Mouse (Mus musculus) testis, adult 2 months (tissue): Measurements from ENCODE around the gene Alk.

Experiments
- CTCF ChIP-seq: fragments of 200-500 bp; IDR thresholded peaks from 2 replicates; pipeline ENCODE4 v1.5.1; 2012; ENCODE audit warnings: low read depth, mild to moderate bottlenecking, inconsistent platforms, low read length, moderate library complexity; ENCODE audit not compliant: control insufficient read depth, insufficient read depth, insufficient replicate concordance
- POLR2A ChIP-seq: fragments of 200-500 bp; IDR thresholded peaks from 2 replicates; pipeline ENCODE4 v1.6.1; 2012; ENCODE audit warnings: low read depth, mild to moderate bottlenecking, inconsistent platforms, low read length, moderate library complexity; ENCODE audit not compliant: control insufficient read depth

DNA sequence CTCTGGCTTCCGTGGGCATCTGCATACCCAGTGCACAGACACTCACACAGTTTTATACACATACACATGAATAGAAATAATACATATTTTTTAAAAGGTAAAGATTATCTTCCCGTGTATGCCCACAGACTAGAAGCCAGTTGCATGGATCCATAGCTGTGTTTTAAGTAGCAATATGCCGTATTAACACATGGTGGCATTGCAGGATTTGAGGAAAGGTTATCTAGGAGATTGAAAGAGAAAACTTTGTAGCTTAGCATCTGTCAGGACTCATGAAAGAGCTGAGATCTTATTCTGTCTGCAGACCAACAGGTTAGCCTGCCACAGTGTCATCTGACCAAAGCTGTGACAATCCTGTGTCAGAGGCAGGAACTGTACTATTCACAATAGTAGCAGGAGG lies 772.5 kb downstream of the Alk start:
- TF ChIP-seq POLR2A: no peak
- no peak for TF ChIP-seq CTCF
